Mouse (Mus musculus) gastrocnemius, adult 8-10 months (tissue): ENCODE measurements around the gene Kmo. TPM values are rescaled to one million over a fixed set of nuclear protein-coding genes. Genes with fewer than 3 reads are reported as not detected.

Source experiments
- DNase-seq, 2 experiments: peaks; one replicate each; pipeline ENCODE4 v3.0.0; 2022; ENCODE audit warnings: low spot score in 2 of 2
- total RNA-seq, 4 experiments: library from RNA; stranded (reverse); gene quantifications; 2 replicates each; pipeline ENCODE4 v1.2.4; 2022

Gene Kmo
- total RNA-seq, 4 experiments from 2014 or later: 0.11 TPM; not detected in 3

- DNase-seq: no peak
These were observed 73.3 kb downstream of the Kmo start for GRCm38 (mm10) chr1:175693429-175693960.

GRCm38 (mm10) chr1:175698293-175698692 is 78.1 kb downstream of the Kmo start, which contains the start of gene Wdr64:
Gene Wdr64, plus strand, starts transcription at chr1:175698593.
- DNase-seq: no peak

GRCm38 (mm10) chr1:175699375-175699774 is 79.2 kb downstream of the Kmo start:
- no peak for DNase-seq

- DNase-seq: no peak
These were observed 79.6 kb downstream of the Kmo start for GRCm38 (mm10) chr1:175699796-175700195.

- no peak for DNase-seq
These were observed 81.0 kb downstream of the Kmo start for GRCm38 (mm10) chr1:175701145-175701544.

GRCm38 (mm10) chr1:175707599-175707998 is 87.4 kb downstream of the Kmo start:
- no peak for DNase-seq

- DNase-seq: no peak
These were observed 87.8 kb downstream of the Kmo start for GRCm38 (mm10) chr1:175708013-175708412.

Other genes starting within 250 kb of the Kmo start
- under 1 TPM in 2 of 4 experiments, not detected in 2; 0.31 to 0.46 TPM for gene Rgs7, start 127.9 kb upstream of the Kmo start, total RNA-seq
- 100 to 1,000 TPM; 237 to 267 (median 244) TPM for gene Fh1, start 5.3 kb downstream of the Kmo start, total RNA-seq
- 1 to 10 TPM; 3.8 to 6.2 (median 5.0) TPM for gene Opn3, start 72.4 kb downstream of the Kmo start, total RNA-seq
- 1 to 10 TPM; 3.0 to 6.0 (median 3.7) TPM for gene Chml, start 72.5 kb downstream of the Kmo start, total RNA-seq
- gene Wdr64, start 78.2 kb downstream of the Kmo start, total RNA-seq: not detected